Mouse (Mus musculus): ENCODE measurements at regions not wholly inside any gene's neighbourhood (a gene's known extent, or its start where the extent isn't known, plus 50 kb on each side); places are given as distances from the start of the nearest gene placed in this dataset.

GRCm38 (mm10) chr12:95054887-95055286 is 637.1 kb upstream of the Flrt2 start:
- DNase-seq: no peak

GRCm38 (mm10) chr12:95056926-95057325 is 635.1 kb upstream of the Flrt2 start:
- DNase-seq: no peak

- DNase-seq: no peak
These were observed 632.6 kb upstream of the Flrt2 start for GRCm38 (mm10) chr12:95059396-95059795.

- DNase-seq: no peak
These were observed 619.7 kb upstream of the Flrt2 start for GRCm38 (mm10) chr12:95072307-95072706.

- no peak for DNase-seq
These were observed 572.6 kb upstream of the Flrt2 start for GRCm38 (mm10) chr12:95119223-95119952.

GRCm38 (mm10) chr12:95132804-95133203 is 559.2 kb upstream of the Flrt2 start:
- DNase-seq: no peak

- DNase-seq: no peak
These were observed 558.5 kb upstream of the Flrt2 start for GRCm38 (mm10) chr12:95133482-95133881.

- no peak for DNase-seq
These were observed 553.9 kb upstream of the Flrt2 start for GRCm38 (mm10) chr12:95138167-95138566.

GRCm38 (mm10) chr12:95171051-95171450 is 521.0 kb upstream of the Flrt2 start:
- DNase-seq: no peak

- no peak for DNase-seq
These were observed 518.1 kb upstream of the Flrt2 start for GRCm38 (mm10) chr12:95173810-95174402.

- DNase-seq: no peak
These were observed 489.5 kb upstream of the Flrt2 start for GRCm38 (mm10) chr12:95202486-95202885.

- no peak for DNase-seq
These were observed 486.9 kb upstream of the Flrt2 start for GRCm38 (mm10) chr12:95205081-95205480.

GRCm38 (mm10) chr12:95239158-95239779 is 452.8 kb upstream of the Flrt2 start:
- DNase-seq: no peak

GRCm38 (mm10) chr12:95267187-95267586 is 424.8 kb upstream of the Flrt2 start:
- no peak for DNase-seq

GRCm38 (mm10) chr12:95305386-95305785 is 386.6 kb upstream of the Flrt2 start:
- no peak for DNase-seq

- DNase-seq: no peak
These were observed 376.8 kb upstream of the Flrt2 start for GRCm38 (mm10) chr12:95315151-95315750.

GRCm38 (mm10) chr12:95316820-95317219 is 375.2 kb upstream of the Flrt2 start:
- no peak for DNase-seq

GRCm38 (mm10) chr12:95321693-95322092 is 370.3 kb upstream of the Flrt2 start:
- no peak for DNase-seq

GRCm38 (mm10) chr12:95329666-95330065 is 362.4 kb upstream of the Flrt2 start:
- no peak for DNase-seq

GRCm38 (mm10) chr12:95347786-95348185 is 344.2 kb upstream of the Flrt2 start:
- no peak for DNase-seq

- DNase-seq: no peak
These were observed 336.9 kb upstream of the Flrt2 start for GRCm38 (mm10) chr12:95355151-95355550.

GRCm38 (mm10) chr12:95384248-95384964 is 307.6 kb upstream of the Flrt2 start:
- no peak for DNase-seq

GRCm38 (mm10) chr12:95385688-95386087 is 306.3 kb upstream of the Flrt2 start:
- DNase-seq: no peak

Data from right cerebral cortex, postnatal 14 days (tissue).